Mouse (Mus musculus) kidney, embryonic 15.5 days (tissue): ENCODE measurements around the gene Apoh. TPM values are rescaled to one million over a fixed set of nuclear protein-coding genes. Genes with fewer than 3 reads are reported as not detected.

Experiments
- ATAC-seq: fragments of 200-750 bp; cut with Nextera tagmentation; replicated peaks from 2 replicates; pipeline ENCODE4 v1.8.0; 2017; ENCODE audit warnings: moderate TSS enrichment; ENCODE audit not compliant: low FRiP score
- H3K27ac ChIP-seq: fragments of 300-500 bp; sonication (generic); 2 replicates; pipeline ENCODE4 v1.5.1; 2015; ENCODE audit warnings: mild to moderate bottlenecking, inconsistent platforms
- H3K27me3 ChIP-seq: fragments of 300-500 bp; sonication (generic); 2 replicates; pipeline ENCODE4 v1.6.1; 2015; ENCODE audit warnings: inconsistent platforms
- H3K36me3 ChIP-seq: fragments of 300-500 bp; sonication (generic); 2 replicates; pipeline ENCODE4 v1.6.1; 2015; ENCODE audit warnings: inconsistent platforms
- H3K4me1 ChIP-seq: fragments of 300-500 bp; sonication (generic); 2 replicates; pipeline ENCODE4 v1.6.1; 2015; ENCODE audit warnings: inconsistent platforms
- H3K4me2 ChIP-seq: fragments of 300-500 bp; sonication (generic); 2 replicates; pipeline ENCODE4 v1.6.1; 2015; ENCODE audit warnings: moderate library complexity, mild to moderate bottlenecking, inconsistent platforms
- H3K4me3 ChIP-seq: fragments of 300-500 bp; sonication (generic); replicated peaks from 2 replicates; pipeline ENCODE4 v1.5.1; 2015; ENCODE audit warnings: mild to moderate bottlenecking, inconsistent platforms
- H3K9ac ChIP-seq: fragments of 300-500 bp; sonication (generic); 2 replicates; pipeline ENCODE4 v1.6.1; 2015; ENCODE audit warnings: mild to moderate bottlenecking, inconsistent platforms
- H3K9me3 ChIP-seq: fragments of 300-500 bp; sonication (generic); replicated peaks from 2 replicates; pipeline ENCODE4 v1.6.1; 2016; ENCODE audit warnings: inconsistent platforms
- WGBS: fragments of 180-500 bp; shearing (Covaris S2); methylation state at CpG from one replicate; pipeline ENCODE4 v1.1.7; 2015; ENCODE audit warnings: mixed read lengths; 5-methylcytosine and 5-hydroxymethylcytosine counted together
- polyA plus RNA-seq: library from polyadenylated mRNA; unstranded; fragments of >200 nt; fragmentation: Nextera tagmentation; extraction: Ambion mirVana; gene quantifications from 2 replicates; pipeline ENCODE4 v1.2.1, GENCODE M21; 2015

The Apoh gene
- polyA plus RNA-seq, 1 experiment from 2014 or later: 7.0 TPM

DNA sequence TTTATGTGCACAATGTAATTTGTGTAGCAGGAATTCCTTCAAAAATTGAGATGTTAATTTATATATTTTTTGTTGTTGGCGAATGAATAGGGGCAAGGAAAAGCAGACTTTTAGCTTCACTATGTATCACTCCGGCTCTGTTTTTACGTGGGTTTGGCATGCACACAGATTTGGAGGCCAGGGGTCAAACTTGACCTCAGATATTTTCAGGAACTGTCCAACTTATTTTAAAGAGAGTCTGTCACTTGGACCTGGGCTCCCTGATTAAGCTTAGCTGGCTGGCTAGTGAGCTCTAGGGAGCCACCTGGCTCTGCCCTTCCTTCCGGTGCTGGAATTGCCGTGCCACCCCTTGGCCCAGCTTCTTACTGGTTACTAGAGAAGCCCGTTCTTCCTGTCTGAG is 84.0 kb downstream of the Apoh start:
- Histone ChIP-seq H3K27me3 (peaks cover 8% of the 10 kb centered on the region; the same call in 1 of the 2 replicates), H3K4me3 (no peak overlapping the region), H3K4me1 (peaks cover 14% of the 10 kb centered on the region), H3K4me2 (no peak overlapping the region), H3K36me3 (no peaks in the 10 kb centered on the region), H3K27ac (no peak overlapping the region), H3K9me3 (no peaks in the 10 kb centered on the region), H3K9ac (no peak overlapping the region)
- no peak for ATAC-seq
- 55% methylated on average over 6 of the region's 6 CpGs for WGBS

GRCm38 (mm10) chr11:108429076-108429475 is 85.9 kb downstream of the Apoh start:
- Histone ChIP-seq H3K27me3 (no peaks in the 10 kb centered on the region), H3K4me1 (peaks cover 12% of the 10 kb centered on the region), H3K9ac (no peak overlapping the region), H3K36me3 (no peaks in the 10 kb centered on the region), H3K4me3 (no peak overlapping the region), H3K9me3 (no peaks in the 10 kb centered on the region), H3K27ac (no peak overlapping the region), H3K4me2 (no peak overlapping the region)
- 72% methylated on average over 2 of the region's 2 CpGs for WGBS
- no peak for ATAC-seq

DNA sequence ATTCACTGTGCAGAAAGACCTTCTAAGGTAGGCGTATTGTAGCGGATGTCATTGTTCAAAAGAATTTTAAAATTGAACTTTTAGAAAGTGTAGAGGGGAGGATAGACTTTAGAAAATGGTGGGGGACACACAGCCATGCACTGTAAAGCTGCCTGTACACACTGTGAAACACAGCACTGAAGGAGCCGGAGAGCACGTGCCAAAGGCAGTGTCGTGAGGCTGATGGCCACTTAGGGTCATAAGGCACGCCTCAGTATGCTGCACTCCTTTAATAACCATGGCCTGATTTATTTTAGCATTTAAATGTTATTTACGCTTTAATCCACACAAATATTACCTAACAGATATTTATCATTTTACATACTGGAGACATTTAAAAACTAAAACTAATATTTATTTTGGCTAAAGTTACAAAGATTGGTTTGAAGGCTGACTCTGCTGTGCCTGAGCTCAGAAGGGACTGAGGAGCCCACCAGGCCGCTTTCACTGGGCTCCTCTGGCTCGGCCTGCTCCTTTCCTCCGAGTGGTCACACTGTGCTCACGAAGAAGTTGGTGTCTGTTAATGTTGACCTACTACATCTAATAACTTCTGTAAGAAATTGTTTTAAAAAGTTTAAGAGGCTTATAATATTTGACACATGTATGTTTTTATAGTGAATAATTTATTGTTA is 100.9 kb downstream of the Apoh start:
- peak; percentile 81 for ATAC-seq
- Histone ChIP-seq H3K27me3 (no peaks in the 10 kb centered on the region), H3K27ac (no peak overlapping the region), H3K4me2 (no peak overlapping the region), H3K9me3 (no peaks in the 10 kb centered on the region), H3K4me3 (no peak overlapping the region), H3K4me1 (peaks cover 12% of the 10 kb centered on the region), H3K9ac (no peak overlapping the region), H3K36me3 (no peaks in the 10 kb centered on the region)
- WGBS: 47% methylated on average over 11 of the region's 11 CpGs

DNA sequence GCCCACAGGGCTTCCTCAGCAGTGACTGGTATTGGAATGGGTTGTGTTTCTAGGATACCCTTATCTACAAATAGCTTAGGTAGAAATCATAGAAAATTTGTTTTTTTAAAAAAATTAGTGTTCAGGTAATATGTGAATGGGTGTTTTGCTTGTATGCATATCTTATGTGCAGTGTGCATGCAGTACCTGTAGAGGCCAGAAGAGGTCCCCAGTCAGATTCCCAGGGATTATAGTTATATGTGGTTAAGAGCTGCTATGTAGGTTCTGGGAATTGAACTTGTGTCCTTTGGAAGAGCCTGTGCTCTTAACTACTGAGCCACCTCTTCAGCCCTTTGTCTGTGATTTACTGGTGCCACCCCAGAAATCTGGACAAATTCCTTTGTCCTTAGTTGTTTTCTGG is 104.0 kb downstream of the Apoh start:
- no peaks in the 10 kb centered on the region for H3K9me3 ChIP-seq
- no peak for ATAC-seq

GRCm38 (mm10) chr11:108449811-108450210 is 106.7 kb downstream of the Apoh start:
- no peaks in the 10 kb centered on the region for H3K27me3 ChIP-seq
- H3K4me2 ChIP-seq: no peak overlapping the region
- peaks cover under 1% of the 10 kb centered on the region; the same call in 1 of the 2 replicates for H3K4me1 ChIP-seq
- no peaks in the 10 kb centered on the region for H3K9me3 ChIP-seq
- no peak for ATAC-seq
- no peak overlapping the region for H3K4me3 ChIP-seq
- H3K27ac ChIP-seq: no peak overlapping the region
- WGBS: 32% methylated on average over 3 of the region's 3 CpGs
- H3K36me3 ChIP-seq: peaks cover 6% of the 10 kb centered on the region; the same call in 1 of the 2 replicates
- H3K9ac ChIP-seq: no peak overlapping the region

More for the DNA sequence above, 104.0 kb downstream of the Apoh start:
- no peak overlapping the region for H3K4me2 ChIP-seq
- H3K4me3 ChIP-seq: no peak overlapping the region
- no peaks in the 10 kb centered on the region for H3K27me3 ChIP-seq
- H3K27ac ChIP-seq: no peak overlapping the region
- H3K9ac ChIP-seq: no peak overlapping the region
- peaks cover 6% of the 10 kb centered on the region; the same call in 1 of the 2 replicates for H3K36me3 ChIP-seq
- H3K4me1 ChIP-seq: peaks cover 12% of the 10 kb centered on the region

GRCm38 (mm10) chr11:108459599-108459998 is 116.4 kb downstream of the Apoh start:
- Histone ChIP-seq H3K4me3 (no peak overlapping the region), H3K27ac (no peak overlapping the region), H3K27me3 (no peaks in the 10 kb centered on the region), H3K36me3 (no peaks in the 10 kb centered on the region), H3K9ac (no peak overlapping the region), H3K4me1 (no peaks in the 10 kb centered on the region), H3K9me3 (no peaks in the 10 kb centered on the region), H3K4me2 (no peak overlapping the region)
- no peak for ATAC-seq
- 87% methylated on average over 3 of the region's 3 CpGs for WGBS

Other genes with a start within 250 kb of the Apoh start
- 7.4 and 9.4 TPM in 2 replicates for gene Prkca, start 574 bp downstream of the Apoh start, polyA plus RNA-seq
- 13.7 and 13.8 TPM in 2 replicates for gene Cep112, start 81.8 kb downstream of the Apoh start, polyA plus RNA-seq